Mouse (Mus musculus) fat pad, adult 2 months (tissue): Measurements from ENCODE around the gene Calml3.
A peak's percentile ranks its signal among the peaks of the same experiment; 100 is the strongest.
"Not testable (repeated sequence)": the region's sequence is repeated elsewhere in the genome, so short reads cannot be mapped to it uniquely, and the experiment has no call there.

Experiments used
- DNase-seq: peaks from one replicate; pipeline ENCODE4 v3.0.0-alpha.2; 2011; ENCODE audit warnings: low read depth, low spot score; ENCODE audit errors: extremely low read depth

The Calml3 gene

DNA sequence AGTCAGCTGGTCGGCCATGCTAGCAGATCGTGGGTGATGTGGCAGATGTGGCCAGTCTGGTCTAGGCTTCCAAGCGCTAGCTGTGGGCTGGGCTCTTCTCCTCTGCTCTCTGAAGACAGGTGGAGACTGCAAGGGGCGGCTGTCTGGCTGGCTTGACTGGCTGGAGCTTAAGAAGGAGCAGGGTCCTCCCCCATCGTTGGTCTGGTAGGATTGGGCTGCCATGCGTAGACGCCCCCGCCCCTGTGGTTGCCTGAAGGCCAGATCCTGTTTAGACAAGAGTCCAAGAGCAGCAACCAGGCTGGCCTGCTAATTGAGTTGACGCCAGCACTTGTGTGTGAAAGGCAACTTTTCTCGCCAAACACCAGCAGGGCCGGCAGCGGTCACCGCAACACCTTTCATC is at the start of gene Calml3:
TSS of gene Calml3 (minus strand) at position 131 of the 400 bp plus-strand sequence.
- peak; percentile 94 for DNase-seq

DNA sequence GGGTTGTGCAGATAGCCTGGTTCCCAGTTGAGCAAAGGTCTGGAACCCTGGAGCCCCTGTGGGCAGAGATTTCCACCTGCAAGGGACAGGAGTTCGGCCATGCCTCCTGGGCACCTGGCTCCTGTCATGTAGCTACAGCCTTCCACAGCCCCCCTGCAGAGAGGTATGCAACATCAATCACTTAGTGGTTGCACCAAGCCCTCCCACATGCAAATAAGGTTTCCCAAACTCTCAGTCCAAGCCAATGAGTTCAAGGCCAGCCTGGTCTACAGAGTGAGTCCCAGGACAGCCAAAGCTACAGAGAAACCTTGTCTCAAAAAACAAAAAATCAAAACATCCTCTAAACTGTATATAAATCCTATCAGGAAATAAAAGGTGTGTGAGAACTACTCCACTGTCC is 46.2 kb upstream of the Calml3 start:
- DNase-seq = no peak

DNA sequence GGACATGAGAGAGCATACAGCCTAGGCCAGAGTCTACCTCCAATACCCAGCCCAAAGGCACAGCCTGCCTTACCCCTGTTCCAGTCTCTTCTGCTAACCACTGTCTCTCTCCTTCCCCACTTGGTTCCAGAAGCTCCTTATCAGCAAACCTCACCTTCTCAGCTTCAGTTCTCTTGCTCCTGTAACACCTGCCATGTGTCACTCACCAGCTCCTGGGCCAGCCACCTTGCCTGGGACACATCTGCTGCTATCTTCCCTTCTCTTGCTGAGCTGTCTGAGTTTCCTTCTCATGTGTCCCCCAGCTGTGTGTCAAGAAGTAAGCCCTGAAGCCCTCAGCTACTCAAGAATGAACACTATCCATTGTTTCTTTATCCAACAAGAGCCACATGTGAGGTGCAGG is 36.5 kb upstream of the Calml3 start:
- not testable (repeated sequence) for DNase-seq

DNA sequence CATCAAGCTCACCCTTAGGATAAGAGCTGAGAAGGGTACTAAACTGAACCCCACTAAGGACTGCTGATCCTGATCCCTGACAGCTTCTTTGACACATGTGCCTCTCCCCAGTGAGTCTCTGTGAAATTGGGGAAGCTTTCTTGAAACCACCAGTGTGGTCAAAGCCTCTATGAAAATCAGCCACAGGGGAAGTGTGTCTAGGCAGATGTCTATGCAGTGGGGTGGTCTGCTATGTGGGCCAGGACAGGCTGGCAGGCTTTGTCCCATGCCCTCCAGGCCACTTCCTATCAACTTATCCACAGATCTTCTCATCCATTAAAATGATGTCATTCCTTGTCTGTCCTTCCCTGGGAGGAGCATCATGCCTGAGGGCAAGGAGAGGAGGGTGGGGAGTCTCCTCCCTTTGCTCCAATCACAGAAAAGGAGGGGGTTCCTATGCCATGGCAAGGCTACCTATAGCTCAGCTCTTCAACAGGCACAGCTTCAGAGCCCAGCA is 33.2 kb upstream of the Calml3 start, which contains the start of gene Calm4:
TSS of gene Calm4 (plus strand) at position 446 of the 496 bp plus-strand sequence.
- DNase-seq = not testable (repeated sequence)

DNA sequence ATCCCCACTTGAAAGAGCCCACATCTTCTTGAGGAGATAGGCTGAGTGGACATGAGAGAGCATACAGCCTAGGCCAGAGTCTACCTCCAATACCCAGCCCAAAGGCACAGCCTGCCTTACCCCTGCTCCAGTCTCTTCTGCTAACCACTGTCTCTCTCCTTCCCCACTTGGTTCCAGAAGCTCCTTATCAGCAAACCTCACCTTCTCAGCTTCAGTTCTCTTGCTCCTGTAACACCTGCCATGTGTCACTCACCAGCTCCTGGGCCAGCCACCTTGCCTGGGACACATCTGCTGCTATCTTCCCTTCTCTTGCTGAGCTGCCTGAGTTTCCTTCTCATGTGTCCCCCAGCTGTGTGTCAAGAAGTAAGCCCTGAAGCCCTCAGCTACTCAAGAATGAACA is 29.5 kb upstream of the Calml3 start:
- DNase-seq = not testable (repeated sequence)

DNA sequence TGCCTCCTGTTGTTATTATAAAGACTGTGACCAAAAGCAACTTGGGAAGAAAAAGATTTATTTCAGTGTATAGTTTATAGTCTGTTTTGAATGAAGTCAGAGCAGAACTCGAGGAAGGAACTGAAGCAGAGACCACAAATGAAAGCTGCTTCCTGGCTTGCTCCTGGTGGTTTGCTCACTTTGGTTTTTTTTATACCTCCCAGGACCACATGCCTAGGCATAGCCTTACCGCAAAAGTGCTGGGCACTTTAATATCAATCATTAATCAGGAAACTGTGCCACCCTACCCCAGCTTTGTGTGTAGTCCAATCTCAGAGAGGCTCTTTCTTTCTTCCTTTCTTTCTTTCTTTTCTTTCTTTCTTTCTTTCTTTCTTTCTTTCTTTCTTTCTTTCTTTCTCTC is 28.3 kb upstream of the Calml3 start:
- DNase-seq = no peak

DNA sequence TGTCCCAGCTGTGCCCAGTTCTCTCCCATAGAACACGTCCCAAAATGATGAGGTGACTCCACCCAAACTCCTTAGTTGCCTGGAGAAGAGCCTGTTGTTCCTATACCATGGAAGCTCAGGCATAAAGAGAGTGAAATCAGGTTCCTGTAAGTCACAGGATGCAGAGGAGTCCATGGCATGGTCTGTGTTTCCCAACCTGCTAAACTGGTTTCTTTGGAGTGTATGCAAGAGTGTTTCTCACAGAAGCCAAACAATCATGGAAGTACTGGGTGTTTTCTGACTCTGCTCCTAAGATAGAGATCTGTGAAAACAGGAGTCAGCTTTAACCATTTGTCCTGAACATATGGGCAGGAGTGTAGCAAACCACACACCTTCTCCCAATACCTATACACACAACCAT is 27.9 kb upstream of the Calml3 start:
- peak; percentile 94 for DNase-seq

DNA sequence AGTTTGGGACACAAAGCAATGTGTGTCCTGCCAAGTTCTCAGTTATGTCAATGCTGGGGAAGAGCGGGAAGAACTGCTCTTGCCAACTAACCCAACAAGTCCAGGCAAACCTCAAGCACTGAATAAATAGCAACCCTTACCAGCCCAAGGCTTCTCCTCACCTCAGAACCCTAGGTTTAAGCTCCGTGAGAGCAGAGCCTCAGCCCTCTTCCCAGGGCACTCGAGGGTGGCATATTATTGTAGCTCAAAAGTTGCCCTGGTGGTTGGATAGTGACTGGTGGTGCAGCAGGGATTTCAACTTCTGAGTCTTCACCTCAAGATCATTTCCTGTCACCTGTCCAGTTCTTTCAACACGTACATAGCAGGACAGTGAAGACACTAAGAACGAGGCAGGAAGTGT is 27.4 kb upstream of the Calml3 start:
- DNase-seq = peak; percentile 92

DNA sequence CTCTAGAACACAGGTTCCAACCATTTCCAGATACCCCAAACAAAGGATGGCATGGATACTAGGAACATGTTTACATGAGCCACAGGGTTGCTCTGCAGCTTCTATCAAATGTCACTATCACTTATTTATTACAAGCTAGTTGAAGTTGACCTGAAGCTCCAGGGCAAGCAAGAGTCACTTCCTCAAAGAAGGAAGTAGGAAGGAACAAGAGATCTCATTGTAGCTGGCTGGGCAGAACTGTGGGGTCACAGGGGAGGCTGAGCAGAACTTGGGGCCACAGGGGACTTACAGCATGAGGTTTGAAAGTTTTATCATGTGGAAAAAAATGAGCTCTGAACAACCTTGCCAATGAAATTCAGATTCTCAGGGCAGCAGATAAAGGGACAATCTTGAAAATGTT is 21.6 kb upstream of the Calml3 start:
- no peak for DNase-seq

DNA sequence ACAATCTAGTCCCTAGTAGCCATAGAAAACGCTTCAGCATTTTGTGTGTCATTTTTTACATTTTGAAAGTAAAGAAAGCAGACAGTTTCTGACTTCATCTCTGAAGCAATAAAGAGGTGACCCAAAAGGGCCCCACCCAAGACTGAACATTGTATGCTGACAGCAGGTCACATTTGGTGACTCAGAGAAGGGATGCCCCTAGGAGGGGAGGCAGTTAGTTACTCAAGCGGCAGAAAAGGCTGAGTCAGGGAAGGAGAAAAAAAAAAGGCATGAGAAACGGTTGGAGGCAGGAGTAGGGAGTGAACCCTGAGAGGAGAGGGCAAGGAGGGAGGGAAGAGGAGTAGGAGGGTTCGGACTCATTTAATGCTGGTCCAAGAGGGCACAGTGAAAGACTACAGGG is 18.0 kb upstream of the Calml3 start:
- DNase-seq = no peak

DNA sequence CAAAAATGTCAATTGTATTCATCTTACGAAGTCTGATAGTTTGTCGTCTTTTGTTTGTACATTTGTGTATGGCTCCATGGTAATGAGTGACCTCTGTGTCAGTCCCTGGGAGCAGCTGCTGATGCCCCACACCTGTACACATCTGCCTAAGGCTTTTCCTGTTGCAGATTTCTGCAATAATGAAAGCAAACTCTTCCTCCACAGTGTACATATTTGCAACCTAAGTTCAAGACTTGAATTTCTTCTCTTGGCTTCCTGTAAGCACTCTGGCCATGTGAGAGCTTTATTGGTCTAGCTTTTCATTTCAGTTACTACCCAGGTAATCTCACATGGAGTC is 14.6 kb upstream of the Calml3 start:
- DNase-seq = no peak

DNA sequence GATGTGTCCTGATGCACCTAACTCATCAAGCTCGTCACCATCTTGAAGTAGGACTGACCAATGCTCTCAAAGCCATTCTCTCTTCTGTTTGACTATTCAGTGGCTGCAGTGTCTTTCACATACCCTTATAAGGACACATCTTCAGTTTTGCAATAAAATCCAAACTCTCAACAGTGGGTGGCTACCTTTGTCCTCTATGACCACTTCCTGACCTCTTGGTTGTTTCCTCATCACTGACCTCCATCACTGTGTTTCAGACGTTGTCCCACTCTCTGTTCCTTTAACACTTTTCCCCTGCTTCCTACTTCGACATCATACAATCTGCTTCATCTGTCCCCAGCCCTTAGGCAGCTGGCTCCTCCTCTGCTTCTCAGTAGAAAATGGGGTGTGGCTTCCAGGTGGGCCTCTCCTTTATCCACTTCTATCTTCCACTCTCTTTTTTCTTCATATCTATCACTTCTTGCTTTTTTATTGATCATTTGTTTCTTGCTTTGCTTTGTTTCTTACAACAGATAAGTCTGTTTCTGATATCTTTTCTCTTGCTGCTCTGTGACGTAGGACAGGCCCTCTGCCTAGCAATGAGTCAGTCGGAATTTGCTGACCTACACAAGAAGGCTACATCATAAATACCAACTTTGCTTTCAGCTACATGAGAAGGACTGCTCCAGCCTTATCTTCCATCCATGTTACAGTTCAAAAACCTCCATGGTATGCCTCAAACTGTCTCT is 14.1 kb upstream of the Calml3 start:
- DNase-seq = no peak

DNA sequence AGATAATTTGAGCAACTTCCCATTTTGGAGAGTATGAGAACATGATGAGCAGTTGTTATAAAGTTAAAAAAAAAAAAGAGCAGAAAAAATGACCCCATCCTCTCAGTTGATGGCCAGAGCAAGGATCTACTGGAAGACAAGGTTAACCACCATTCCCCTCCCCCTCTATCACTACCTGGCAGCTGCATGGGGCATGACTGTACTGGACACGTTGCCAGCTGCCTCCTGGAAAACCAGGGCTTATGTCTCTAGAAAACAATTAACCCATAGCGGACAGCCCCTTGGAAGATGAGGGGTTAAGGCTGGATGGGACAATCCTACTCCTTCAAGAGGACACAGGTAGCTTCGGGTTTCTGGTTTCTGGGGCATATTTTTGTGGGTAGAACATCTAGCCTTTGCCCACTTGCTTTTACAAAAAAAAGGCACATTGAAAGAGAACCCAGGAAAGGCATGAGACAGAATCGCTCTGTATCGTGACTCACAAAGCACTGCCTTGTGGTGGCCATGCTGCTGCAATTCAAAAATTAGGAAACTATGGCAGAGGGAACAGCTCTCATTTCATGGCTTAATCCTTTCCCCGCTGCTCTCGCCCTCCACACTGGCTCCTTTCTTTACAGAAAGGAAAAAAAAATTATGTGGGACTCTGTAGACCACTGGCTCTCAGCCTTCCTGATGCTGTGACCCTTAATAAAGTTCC is 3.2 kb upstream of the Calml3 start:
- DNase-seq = no peak

DNA sequence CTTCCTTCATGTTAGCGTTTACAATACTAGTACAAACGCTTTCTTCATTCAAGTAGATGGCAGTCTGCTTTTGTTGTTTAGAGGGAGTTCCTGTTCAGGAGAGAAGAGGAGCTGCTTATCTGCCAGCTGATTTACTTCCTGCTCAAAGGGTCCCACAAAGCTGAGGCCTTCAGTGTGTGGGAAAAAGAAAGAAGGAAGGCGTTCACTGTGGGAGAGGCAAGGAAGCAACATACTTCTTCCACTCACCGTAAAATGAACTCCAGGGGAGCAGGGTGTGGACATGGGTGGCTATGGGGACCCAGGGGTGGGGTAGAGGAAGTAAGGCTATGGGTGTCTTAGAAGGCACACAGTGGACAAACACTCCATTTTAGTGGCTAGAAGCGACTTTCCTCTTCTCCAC is 1.5 kb upstream of the Calml3 start:
- no peak for DNase-seq

DNA sequence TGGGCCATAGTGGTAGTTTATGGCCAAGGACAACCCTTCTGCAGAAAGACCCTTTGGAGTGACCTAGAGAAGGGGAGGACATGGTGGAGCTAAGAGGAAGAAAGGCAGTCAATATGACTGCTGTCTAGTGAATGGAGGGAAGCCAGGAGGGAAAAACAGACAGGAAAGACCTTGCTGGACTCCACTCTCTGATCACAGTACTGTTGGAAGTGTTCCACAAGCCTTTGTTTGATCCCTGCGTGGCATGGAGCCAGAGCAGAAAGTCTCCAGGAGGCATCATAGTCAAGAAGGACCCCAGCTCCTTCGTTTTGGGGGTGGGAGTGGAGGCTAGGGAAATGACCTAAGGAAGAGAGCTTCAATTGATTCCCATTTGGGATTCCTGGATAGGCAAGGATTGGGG is 1.0 kb upstream of the Calml3 start:
- DNase-seq = no peak

DNA sequence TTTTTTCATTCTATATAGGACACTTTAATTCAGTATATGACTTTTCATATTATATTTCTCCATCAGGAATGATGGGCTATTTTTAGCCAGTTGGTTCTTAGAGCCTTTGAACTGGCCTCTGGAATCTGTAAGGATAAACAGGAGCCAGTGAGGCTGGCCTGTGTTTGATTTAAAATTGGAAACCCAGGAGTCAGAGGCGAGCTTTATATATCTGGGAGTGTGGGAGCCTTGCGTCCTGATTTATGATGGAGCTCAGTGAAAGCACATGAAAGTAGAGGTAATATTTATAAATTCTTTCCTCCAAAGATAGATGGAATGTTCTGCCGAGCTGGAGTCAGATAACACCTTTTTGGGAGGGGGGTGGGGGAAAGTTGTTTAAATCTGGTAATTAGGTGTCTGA is 4.7 kb downstream of the Calml3 start:
- no peak for DNase-seq

DNA sequence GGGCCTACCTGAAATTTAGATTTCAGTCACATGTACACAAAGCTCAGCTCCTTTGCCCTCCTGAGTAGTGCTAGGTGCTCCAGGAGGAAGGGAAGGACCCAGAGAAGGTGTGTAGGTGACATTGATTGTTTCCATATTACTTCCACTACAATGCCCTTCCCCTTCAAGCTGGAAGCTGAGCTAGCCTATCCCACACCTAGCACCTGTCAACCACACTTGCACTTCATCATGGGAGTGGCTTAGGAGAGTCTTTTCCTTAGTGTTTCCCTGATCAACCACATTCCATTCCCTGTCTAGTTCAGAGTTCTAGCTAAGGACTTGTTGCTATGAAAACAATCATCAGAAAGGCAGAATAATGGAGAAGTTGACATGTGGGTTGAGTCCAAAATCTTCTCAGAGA is 5.4 kb downstream of the Calml3 start:
- DNase-seq = no peak

DNA sequence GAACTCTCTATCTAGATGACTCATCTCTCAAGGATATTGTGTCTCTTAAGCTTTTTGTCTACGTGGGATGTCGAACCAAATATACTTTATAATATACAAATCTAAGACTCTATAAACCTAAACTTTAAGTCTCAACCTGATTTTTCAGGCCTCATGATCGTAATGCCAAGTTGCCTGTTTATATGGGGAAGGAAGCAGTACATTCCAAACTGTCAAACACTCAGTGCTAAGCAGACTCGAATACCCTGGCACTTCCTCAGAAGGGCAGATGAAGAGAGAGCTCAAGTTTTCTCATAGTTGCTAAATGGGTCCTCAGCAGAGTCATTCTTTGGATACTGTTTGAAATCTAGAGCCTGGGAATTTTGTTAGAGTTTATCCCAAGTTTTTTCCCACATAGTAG is 7.5 kb downstream of the Calml3 start:
- no peak for DNase-seq

DNA sequence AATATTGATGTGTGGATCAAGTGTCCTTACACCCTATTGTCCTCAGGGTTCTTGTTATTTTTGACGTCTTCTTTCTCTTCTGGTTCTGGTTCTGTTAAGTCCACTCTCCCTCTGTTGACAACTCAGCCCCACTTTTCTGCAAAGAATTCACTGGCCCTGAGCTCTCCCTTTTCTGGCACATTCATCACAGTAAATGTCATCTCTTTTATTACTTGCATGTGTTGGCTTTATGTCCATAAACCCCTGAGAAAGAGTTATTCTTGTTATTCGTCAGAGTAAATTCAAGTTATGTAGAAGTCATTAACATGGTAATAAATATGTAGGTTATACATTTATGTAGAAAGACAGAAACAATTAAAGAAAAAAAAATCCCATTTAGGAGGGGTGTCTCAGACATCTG is 14.6 kb downstream of the Calml3 start:
- DNase-seq = no peak

DNA sequence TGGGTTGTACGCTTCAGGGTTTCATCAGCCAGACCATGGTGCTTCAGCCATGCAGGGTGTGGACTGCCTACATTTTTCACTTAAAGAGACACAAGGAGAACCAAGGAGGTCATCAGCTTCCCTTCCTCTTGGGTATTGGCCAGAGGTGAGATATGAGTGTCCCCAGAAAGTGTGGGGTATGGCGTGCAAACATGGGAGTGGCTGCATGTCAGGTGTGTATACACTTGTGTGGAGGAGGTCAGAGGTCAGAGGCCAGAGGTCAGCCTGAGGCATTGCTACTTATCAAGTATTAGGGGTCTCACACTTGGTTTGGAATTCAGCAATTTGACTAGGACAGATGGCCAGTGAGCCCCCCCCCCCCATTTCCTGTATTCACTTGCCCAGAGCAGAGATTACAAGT is 15.5 kb downstream of the Calml3 start:
- no peak for DNase-seq

DNA sequence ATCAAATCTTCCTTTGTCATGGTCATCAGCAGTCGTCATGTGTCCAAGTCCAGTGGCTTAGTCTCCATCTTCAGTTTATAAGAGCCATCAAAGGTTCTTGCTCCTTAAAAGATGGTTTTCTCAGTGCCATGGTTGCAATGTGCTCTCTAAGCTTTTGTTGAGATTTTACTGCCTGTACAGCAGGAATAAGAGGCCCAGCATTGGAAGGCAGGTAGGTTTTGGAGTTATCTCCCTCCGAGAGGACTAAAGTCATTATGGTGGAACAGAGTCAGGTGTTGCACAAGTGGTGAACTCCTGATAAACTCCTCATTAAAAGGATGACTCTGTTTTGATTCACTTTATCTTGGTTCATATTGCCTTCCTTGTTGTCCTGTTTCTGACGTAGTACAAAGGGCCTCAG is 16.5 kb downstream of the Calml3 start:
- no peak for DNase-seq

DNA sequence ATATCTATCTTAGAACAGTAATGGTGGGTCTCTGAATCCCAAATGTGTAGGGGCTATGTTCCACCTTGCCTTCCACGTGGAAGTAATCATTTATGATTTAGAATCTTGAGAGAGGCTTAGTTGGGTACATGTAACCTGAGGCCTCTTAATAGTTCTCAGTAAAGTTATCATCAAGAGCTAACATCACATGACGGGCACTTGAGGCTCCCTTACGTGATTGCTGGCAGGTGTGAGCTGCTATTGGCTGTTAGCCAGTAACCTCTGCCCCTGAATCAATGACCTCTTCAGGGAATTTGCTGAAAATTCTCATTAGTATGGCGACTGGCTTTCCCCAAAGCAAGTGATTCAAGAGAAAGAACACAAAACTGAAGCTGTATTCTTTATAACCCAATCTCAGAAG is 17.0 kb downstream of the Calml3 start:
- no peak for DNase-seq

DNA sequence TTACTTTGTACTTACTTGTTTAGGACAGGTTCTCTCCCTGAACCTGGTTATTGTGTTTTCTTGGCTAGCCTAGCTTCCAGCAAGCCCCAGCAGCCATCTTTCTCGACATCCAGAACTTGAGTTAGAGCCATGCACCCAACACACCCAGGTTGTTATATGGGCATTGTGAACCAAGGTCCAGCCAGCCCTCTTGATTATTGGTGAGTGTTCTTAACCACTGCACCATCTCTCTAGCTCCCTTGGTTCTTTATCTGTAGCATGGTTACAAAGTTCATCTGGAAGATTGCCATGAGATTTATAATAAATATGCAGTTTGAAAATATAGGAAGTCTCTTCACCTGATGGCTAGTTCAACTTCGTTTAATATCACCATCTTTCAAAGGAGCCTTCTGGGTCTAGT is 20.5 kb downstream of the Calml3 start:
- no peak for DNase-seq
